Mouse (Mus musculus) bone marrow, adult 2 months (tissue): ENCODE results near the gene Theg. TPM values are rescaled to one million over a fixed set of nuclear protein-coding genes. Genes with fewer than 3 reads are reported as not detected.

Experiments
- H3K27ac ChIP-seq: fragments of 200-500 bp; 2 replicates; pipeline ENCODE4 v1.5.1; 2012; ENCODE audit warnings: low read depth, mild to moderate bottlenecking, control low read depth, inconsistent platforms, low read length; ENCODE audit not compliant: control insufficient read depth, poor library complexity, insufficient read depth
- H3K4me1 ChIP-seq: fragments of 200-500 bp; 2 replicates; pipeline ENCODE4 v1.6.1; 2011; ENCODE audit warnings: low read length; ENCODE audit not compliant: control insufficient read depth, insufficient read depth
- H3K4me3 ChIP-seq: fragments of 200-500 bp; replicated peaks from 2 replicates; pipeline ENCODE3; 2011; ENCODE audit warnings: mild to moderate bottlenecking, low read depth, low read length, control low read depth; ENCODE audit not compliant: control insufficient read depth
- CTCF ChIP-seq: fragments of 200-500 bp; IDR thresholded peaks from 2 replicates; pipeline ENCODE4 v1.5.1; 2011; ENCODE audit warnings: low read length, control low read depth; ENCODE audit not compliant: control insufficient read depth, insufficient read depth
- POLR2A ChIP-seq: fragments of 200-500 bp; IDR thresholded peaks from 2 replicates; pipeline ENCODE4 v1.6.1; 2011; ENCODE audit warnings: low read depth, mild to moderate bottlenecking, control low read depth, low read length, borderline replicate concordance; ENCODE audit not compliant: control insufficient read depth
- WGBS: fragments of 180-500 bp; shearing (Covaris S2); methylation state at CpG from one replicate; pipeline ENCODE4 v1.1.7; 2018; 5-methylcytosine and 5-hydroxymethylcytosine counted together
- polyA plus RNA-seq: library from polyadenylated mRNA; stranded (reverse); fragments of >200 nt; gene quantifications from 2 replicates; pipeline ENCODE4 v1.2.4, GENCODE M21; 2011; ENCODE audit warnings: low replicate concordance; ENCODE audit not compliant: missing spikeins, insufficient read depth, insufficient read length

The Theg gene
- polyA plus RNA-seq, 1 experiment = not detected

DNA sequence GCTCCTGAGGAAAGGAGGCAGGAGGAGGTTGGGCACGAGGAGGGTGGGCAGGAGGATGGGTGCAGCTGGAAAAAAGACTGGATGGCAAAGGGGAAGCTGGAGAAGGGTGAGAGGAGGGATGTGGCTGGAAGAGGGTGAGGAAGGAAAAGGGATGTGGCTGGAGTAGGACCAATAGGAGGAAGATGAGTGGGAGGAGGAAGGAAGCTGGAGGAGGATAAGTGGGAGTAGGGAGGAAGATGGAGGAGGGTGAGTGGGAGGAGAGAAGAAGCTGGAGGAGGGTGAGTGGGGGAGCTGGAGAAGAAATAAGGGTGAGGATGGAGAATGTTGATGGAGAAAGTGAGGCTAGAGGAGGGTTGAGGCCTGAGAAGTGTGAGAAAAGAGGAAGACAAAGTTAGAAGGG, 51.7 kb downstream of the Theg start:
- 52% methylated on average over 1 of the region's 1 CpGs for WGBS
- no peaks in the 10 kb centered on the region; the same call in none of the 2 replicates for H3K4me1 ChIP-seq
- H3K4me3 ChIP-seq = no peak overlapping the region
- TF ChIP-seq CTCF (no peak), POLR2A (no peak)
- no peak overlapping the region for H3K27ac ChIP-seq

DNA sequence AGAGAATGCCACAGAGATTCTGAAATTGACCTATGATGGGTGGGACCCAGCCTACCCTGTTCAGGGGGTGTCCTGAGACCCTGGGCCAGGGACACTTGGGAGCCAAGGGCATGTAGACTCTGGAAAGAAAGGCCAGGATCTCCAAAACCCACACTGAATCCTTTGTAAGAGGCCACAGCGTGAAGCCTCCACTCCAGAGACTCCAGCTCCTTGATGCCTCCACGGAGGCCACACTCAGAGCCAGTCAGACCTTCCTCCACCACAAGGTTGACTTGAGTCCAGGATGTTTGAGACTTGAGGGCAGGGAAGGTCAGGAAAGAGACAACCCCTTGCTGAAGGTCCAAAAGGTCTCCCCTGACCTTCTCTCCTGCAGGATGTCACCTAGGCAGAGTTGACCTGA, 52.7 kb downstream of the Theg start:
- Histone ChIP-seq H3K27ac (no peak overlapping the region), H3K4me1 (no peaks in the 10 kb centered on the region; the same call in none of the 2 replicates), H3K4me3 (no peak overlapping the region)
- TF ChIP-seq CTCF (no peak), POLR2A (no peak)
- WGBS = 66% methylated on average over 2 of the region's 2 CpGs

DNA sequence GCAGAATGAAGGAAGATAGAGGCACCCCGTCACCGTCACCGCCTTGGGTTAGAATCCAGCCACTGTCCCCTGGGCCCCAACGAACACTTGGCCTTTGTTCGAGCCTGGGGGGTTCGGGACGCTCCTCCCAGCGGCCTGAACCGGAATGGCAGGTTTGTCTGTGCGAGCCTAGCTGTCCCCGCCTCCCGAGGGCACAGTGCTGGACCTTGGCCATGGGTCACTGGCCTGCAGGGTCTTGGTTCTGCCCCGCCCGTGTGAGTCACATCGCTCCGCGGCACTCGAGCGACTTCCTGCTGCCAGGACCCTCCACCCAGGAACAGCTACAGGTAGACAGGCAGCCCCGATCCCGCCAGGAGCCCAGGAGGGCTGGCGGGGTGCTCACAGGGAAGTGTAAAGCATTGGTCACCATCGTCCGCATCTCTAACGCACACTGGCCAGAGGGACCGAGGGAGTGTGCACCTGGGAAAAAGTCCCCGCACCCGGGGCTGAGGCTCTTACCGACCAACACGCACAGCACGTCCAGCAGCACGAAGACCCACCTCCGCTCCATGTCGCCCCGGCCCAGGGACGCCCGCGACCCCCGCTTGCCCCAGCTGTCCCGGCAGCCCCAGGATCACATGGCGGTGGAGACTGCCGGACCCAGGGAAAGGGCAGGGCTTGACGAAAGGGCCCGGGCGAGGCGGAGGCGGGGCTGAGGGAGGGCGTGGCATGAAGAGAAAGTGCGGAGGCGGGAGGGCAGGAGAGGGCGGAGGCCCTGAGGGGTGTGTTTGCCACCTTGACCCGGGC, 53.8 kb downstream of the Theg start, which contains the start of gene Plpp2:
Gene Plpp2, minus strand, starts transcription at position 671 of the 786 bp plus-strand sequence.
- H3K4me1 ChIP-seq = no peaks in the 10 kb centered on the region; the same call in none of the 2 replicates
- H3K4me3 ChIP-seq = peak within 1 kb of the TSS; percentile 68
- peak; percentile 51 for TF ChIP-seq CTCF
- TF ChIP-seq POLR2A = 0 out of 2 replicates have a peak, but pooled peaks have one; percentile 25
- WGBS = under 1% methylated on average over 52 of the region's 52 CpGs
- no peak within 1 kb of the TSS; the same call in 1 of the 2 replicates for H3K27ac ChIP-seq

DNA sequence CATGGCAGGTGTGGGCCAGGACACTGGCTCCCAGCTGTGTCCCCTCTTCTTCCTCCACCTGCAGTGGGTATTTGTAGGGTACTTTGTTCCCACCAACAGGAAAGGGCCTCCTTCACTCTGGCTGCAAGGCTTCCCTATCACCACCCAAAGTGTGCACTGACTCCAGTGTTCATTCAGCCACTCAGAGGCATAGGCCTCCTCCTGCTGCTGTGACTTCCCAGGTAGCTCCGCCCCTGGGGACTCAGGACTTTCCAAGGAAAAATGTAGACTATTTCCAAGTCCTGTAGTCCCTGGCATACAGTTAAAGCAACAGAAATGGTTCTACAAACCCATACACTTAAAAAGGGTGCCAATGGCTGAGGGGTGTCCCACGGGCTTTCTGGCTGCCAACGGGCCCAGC, 54.5 kb downstream of the Theg start:
- TF ChIP-seq CTCF = no peak
- no peak for TF ChIP-seq POLR2A
- 45% methylated on average over 3 of the region's 3 CpGs for WGBS
- H3K4me3 ChIP-seq = peak overlapping the region; percentile 68
- no peak overlapping the region for H3K27ac ChIP-seq
- no peaks in the 10 kb centered on the region; the same call in none of the 2 replicates for H3K4me1 ChIP-seq

DNA sequence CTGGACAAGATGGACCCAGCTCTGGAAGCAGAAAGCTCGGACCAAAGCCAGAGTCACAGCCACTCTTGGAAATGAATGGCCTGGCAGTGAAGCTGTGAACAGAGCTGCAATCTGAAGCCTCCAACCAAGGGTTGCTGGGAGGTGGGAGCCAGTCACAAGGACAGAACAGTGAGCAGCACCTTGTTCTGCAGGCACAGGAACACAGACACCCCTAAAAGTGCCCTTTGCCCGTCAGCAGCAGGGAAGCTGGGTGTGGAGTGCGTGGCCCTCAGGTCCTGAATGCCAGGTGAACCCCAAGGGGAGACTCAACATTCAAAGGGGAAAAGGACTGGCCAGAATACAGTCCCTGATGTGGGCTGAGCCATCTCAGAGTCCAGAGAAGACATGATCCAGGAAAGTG, 55.5 kb downstream of the Theg start:
- Histone ChIP-seq H3K4me1 (no peaks in the 10 kb centered on the region; the same call in none of the 2 replicates), H3K27ac (no peak overlapping the region), H3K4me3 (no peak overlapping the region)
- TF ChIP-seq POLR2A = no peak
- TF ChIP-seq CTCF = no peak
- WGBS = 76% methylated on average over 3 of the region's 3 CpGs

DNA sequence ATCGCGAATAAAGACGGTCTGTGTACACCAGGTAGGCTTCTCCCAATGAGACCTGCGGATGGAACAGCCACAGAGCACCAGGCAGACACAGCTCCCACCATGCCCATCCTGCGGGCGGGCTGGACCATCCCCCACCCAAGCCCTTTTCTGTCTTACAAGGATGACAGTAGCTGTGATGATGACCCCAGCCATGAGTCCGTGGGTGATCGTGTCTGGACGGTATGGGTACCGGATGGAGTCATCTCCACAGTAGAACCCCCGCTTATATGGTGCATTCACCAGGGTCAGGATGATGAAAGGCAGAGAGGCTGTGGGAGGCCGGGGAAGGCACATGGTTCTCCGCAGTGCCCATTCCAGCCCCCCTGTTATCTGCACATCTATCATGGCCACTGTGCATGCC, 56.4 kb downstream of the Theg start:
- 87% methylated on average over 13 of the region's 13 CpGs for WGBS
- Histone ChIP-seq H3K27ac (no peak overlapping the region), H3K4me1 (no peaks in the 10 kb centered on the region; the same call in none of the 2 replicates), H3K4me3 (no peak overlapping the region)
- TF ChIP-seq POLR2A = no peak
- no peak for TF ChIP-seq CTCF

DNA sequence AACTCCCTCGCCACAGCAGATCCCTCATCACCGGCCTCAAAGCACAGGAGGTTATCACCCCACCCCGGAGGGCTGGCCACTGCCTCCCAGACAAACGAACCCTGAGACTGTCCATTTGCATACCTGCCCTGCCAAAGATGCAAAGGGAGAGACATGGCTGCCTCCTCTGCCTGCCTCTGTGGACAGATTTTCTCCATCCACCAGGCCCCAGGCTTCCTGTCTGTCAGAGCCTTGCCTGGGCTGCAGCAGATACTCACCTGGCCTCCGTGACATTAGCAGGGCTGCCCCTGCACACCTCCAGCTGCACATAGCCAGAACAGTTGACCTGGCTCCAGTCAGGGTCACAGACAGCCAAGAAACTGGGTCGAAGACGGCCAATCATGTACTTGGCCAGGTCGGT, 56.9 kb downstream of the Theg start:
- Histone ChIP-seq H3K4me1 (no peaks in the 10 kb centered on the region; the same call in none of the 2 replicates), H3K4me3 (no peak overlapping the region), H3K27ac (no peak overlapping the region)
- TF ChIP-seq CTCF (no peak), POLR2A (no peak)
- 77% methylated on average over 8 of the region's 8 CpGs for WGBS

DNA sequence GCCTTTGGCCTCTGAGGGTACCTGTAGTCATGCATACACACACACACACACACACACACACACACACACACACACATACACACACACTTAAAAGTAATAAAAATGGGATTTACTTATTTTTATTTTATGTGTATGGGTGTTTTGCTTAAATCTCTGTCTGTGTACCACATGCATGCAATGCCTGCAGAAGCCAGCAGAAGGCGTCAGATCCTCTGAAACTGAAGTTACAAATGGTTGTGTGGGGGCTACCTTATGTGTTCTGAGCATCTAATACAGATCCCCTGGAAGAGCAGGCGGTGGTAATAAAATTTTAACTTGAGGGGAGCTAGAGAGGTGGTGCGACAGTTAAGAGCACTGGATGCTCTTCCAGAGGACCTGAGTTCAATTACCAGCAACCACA, 59.0 kb downstream of the Theg start:
- 76% methylated on average over 3 of the region's 3 CpGs for WGBS

More for the DNA sequence above, 59.0 kb downstream of the Theg start:
- H3K4me1 ChIP-seq = no peaks in the 10 kb centered on the region; the same call in 1 of the 2 replicates
- no peak overlapping the region for H3K4me3 ChIP-seq
- no peak for TF ChIP-seq POLR2A
- TF ChIP-seq CTCF = no peak
- no peak overlapping the region for H3K27ac ChIP-seq
